Mouse (Mus musculus): ENCODE measurements around the gene Mbnl1.

Mbnl1 gene

DNA sequence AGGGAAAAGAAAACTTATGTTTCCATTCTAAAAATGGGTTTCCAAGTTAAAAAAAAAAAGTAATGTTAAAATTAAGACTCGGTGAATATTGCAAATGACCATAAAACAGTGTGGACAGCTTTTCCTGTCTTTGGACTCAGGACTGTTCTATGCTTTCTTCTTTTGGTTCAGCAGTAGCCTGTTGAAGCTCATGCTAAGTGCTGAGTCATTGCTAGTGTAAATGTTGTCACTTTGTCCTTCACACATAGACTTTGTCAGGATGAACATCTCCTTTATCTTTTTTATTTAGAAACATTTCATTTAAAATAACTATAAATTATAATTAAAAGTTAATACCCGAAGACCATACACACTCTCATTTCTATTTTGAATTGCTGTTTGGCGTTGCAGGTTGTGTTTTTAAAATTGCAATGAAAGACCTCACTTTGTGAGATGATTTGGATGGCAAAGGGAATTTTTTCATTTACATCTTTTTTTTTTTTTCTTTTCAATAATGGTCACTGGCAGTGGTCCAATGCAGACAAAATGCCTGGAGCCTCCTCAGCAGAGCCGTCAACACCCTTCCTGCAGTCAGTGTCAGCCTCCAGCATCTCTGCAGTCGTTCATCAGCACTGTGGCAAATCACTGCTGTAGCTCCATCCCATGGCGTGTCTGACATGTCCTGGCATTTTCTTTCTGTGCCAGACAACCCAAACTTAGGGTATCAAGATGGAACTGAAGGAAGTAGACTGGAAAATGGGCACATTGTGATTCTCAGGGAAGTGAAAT, 96.4 kb downstream of the Mbnl1 start:
- no peak for DNase-seq (ENCODE audit: low read depth, low spot score)

DNA sequence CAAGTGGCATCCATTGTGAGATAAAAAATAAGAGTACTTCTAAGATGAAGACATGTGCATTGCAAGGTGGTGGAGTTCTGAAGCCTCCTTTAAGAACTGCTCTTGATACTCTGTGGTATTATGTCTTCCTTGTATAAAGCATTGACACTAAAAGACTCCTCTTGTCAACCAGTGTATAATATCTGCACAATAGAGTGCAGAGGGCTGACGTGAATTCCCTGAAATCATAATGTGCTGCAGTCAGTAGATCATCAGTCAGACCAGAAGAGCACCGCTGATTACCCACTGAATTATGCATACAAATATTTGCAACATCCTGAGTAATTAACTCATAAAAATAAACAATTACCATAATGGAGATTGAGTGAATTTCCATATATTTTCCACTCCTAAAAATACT, 97.2 kb downstream of the Mbnl1 start:
- no peak for DNase-seq (ENCODE audit: low read depth, low spot score)

DNA sequence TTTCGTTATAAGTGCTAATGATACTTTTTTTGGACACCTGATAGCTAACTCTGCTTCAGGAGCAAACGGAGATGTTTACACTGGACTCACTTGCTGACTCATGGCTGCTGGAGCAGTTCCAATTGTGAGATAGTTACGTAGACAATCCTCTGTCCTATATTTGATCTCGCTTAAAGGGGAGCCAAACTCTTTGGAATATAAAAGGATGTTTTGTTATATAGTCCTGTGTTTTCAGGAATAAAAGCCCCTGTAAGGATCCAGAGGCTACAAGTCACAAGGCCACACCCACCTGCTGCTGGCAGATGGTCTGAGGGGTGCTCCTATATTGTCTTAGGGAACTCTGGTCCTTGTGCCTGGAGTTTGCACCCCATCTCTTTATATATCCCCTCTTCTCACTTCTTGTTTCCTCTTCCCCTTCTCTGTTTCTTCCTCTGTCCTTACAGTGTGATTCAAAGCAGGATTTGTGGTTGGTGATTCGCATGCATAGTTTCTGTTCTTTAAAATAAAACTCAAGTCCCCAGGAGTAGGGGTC, 97.9 kb downstream of the Mbnl1 start:
- DNase-seq (ENCODE audit: low read depth, low spot score): no peak

DNA sequence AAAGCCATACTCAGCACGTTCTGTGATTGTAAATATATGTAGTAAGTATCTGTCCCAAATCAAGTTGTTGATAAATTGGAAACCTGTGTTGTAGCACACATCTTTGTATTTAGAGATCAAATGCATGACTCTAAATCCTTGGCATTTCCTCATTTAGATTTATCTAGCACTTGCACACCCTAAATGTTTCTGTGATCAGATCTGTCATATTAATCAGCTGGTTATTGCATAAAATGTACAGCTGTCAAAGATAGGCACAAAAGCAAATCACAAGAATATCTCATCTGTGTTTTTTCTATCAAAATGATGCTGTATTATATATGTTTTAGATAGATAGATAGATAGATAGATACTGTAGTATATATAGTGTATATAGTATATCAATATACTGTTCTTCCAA, 98.9 kb downstream of the Mbnl1 start:
- no peak for DNase-seq (ENCODE audit: low read depth, low spot score)

DNA sequence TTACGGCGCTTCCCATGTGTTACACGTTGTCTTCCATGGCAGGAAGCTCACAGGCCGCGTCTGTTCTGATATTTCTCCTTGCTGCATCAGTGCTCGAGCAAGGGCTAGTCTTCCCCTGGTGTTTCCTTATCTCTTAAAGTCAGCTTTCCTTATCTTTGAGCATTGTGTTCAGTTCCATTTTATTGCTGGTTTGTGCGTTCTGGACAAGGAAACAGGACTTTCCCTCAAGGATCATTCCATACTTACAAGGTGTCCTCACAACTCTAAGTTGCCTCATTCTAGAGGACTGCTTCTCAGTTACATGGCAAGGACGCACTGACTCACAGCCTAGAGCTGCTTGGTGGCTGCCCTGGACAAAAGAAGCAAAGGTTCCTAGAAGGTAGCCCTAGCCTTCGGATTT, 101.6 kb downstream of the Mbnl1 start:
- no peak for DNase-seq (ENCODE audit: low read depth, low spot score)

DNA sequence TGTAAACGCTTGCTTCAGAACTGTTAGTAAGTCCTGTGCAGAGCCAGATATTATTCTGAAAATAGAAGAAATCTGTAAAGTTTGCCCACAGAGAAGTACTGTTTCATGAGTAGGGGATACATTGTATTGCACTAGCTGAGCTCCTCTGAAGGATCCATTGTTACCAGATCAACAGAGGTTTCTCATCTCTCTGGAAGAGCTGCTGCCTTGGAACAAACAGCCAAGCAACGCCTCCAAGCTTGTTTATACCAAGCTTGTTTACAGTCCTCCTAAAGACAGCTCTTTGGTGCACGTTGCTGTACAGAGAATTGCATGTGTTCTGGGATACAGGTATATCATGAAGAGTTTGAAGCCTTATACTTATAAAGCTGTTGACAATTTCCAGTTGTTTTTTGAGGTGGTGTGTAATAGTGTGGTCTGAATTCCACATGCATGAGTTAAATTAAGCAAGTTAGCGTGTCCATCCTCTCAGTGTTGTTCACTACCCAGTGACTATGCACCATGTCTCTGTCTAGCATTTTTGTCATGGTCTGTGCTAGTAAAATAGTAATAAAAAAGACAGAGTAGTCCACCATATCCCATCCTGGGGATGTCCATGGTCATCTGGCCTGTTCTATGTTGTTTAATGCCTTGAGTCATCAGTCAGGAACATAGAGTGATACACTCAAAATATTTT, 102.4 kb downstream of the Mbnl1 start:
- no peak for DNase-seq (ENCODE audit: low read depth, low spot score)

DNA sequence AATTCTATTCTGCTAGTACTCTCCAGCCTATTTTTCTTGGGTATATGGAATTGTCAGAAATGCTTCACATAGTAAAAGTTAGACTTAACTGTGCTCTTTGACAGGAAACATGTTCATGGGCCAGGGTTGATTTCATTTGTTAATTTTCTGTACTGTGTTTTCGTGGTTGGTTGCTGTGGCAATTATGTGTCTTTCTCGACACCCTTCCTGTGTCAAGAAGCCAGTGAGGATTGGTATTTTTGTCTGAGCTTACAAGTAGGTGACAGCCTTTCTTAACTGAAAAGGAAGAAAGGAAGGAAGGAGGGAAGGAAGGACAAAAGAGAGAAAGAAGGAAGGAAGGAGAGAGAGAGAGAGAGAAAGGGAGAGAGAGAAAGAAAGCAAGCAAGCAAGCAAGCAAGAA, 103.3 kb downstream of the Mbnl1 start:
- no peak for DNase-seq (ENCODE audit: low read depth, low spot score)

DNA sequence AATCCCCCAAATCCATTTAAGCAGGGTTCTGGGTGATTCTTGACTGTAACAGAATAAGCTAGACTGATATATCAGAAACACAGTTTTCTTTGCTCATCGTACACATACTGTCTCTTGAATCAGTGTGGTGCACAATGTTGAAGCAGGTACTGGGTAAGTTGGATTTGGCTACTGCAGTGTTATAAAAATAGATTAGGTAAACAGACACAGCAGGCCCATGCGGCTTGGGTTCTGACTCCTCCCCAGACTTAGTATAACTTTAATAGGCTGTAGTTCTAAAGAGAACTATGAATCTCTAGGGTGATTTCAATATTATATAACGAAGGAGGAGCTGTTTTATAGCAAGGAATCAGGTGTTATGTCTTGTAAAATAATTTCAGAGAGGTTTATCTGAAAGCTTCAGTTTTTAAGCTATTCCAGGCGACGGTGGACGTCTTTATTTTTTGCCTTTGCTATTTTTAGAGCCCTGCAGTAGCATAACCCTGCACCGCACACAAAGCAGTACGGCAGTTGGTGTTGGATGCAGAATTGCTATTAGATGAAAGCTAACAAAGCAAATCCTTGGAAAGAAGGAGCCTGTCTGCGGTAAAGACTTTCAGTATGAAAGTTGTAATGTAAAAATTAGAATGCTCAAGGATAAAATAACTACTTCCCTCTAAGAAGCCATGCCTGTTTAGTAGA, 103.9 kb downstream of the Mbnl1 start:
- no peak for DNase-seq (ENCODE audit: low read depth, low spot score)

DNA sequence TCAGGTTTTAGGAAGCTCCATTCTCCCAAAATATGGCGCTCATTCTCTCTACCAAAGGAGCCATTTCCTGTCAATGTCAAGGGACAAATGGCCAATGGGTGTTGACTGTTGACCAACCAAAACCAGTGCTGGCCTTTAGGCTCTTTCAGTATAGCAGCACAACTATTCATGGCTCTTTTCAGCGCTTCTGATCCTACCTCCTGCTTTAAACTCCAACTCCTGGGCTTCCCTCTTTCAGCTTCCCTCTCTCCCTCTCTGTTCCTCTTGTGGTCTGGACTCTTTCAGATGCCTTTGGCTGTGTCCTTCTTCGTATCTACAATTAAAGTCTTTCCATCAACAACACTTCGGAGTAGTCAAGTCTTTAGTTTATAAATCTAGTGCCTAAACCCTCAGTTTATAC, 107.2 kb downstream of the Mbnl1 start:
- DNase-seq (ENCODE audit: low read depth, low spot score): no peak

DNA sequence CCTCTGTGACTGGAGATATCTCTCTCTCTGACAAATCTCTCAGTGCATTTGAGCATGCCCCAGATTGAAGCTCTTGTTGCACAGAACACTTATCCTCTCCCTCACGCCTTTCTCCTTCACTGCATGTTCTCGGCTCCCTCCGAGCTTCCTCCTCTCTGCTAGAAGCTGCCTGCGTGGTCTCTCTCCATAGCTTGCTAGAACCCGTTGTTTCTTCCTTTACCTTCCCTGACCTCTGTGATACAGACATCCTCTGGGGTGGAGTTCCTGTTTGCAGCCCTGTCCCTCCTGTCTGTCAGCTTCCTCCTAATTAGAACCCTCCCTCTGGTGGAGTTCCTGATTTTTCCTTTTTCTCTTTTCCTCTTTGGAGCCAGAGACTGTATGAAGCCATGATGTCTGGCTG, 108.1 kb downstream of the Mbnl1 start:
- DNase-seq (ENCODE audit: low read depth, low spot score): no peak

DNA sequence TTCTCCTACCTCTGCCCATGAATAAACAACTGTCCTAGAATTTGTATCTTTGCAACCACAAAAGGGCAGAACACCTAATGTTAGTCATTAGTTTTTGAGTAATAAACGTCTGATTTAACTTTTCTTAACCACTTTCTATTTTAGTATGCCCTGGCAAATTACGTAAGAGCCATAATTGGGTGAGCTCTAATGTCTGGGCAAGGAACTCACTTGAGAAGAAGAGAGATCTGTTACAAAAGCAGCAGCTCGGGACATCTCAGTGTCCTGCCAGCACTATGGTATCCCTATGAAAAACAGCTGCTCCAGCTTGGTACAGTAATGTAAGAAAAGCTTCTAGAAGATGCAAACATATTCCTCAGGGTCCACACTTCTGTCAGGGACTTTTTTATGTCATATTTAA, 109.5 kb downstream of the Mbnl1 start:
- DNase-seq (ENCODE audit: low read depth, low spot score): no peak

DNA sequence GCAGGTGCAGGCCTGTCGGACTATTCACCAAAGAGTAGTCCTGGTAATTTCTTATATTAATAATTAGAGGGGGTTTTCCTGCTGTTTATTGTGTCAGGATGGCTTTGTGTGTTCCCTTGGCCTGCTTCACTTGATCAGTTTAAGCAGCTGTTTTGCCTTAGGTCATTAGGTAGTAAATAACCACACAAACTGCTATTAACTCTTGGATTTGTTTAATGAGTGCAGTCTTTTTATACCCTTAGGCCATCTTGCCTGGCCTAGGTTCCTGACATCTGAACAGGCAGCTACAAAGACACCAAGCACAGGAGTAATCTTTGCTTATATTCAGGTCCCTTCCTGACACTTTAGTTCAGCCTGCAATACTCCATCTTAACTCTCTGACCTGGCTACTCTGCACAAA, 110.0 kb downstream of the Mbnl1 start:
- DNase-seq (ENCODE audit: low read depth, low spot score): no peak

DNA sequence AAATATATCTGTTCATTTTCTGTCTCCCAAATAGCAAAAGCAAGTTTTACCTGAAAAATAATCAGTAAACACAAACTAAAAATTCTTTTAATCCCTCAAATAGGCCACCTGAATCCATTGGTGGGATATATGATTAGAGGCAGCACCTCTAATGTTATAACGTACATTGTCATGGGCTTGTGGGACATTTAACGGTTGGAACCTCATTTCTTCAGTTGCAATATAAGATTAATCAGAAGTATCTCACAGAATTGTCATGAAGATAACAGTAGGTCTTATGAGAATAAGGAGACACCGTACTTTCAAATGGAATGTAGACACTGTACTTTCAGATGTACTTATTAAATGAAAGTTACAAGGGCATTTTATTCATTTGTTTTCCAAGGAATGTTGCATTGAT, 112.1 kb downstream of the Mbnl1 start:
- DNase-seq (ENCODE audit: low read depth, low spot score): no peak

DNA sequence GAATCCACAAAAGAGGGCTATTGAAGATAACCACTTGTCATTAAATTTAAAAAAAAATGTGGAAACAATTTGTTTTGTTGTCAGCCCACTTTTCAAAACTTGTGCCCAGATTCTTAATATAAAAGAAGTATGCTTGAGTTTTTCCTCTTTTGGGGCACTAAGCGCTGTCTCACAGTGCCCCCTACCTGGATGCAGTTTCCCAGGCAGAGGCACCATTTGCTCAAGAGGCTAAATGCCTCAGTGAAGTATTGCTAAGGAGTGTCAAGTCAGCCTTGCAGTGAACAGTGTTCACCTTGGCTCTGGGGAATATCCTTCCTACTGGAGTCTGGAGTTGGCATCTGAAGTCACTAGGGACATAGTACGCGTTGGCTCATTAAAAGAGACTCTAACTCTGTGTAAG, 113.4 kb downstream of the Mbnl1 start:
- no peak for DNase-seq (ENCODE audit: low read depth, low spot score)

DNA sequence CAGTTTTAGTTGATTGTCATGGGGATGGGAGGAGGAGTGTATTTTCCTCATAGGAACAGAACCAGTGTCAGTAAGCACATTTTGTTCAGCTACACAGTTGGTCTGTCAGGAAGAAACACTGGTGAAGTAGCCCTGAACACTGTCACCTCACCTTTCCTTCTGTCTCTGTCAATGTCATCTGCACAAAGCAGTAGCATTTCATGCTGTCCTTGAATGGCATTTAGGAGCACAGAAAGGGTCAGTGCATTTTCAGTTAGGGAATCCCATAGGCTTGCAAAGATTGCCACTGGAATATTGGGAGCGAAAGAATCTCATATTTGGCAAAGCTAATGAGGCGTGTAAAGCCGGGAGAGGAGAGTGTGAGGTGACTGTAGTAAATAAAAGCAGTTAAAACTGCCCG, 114.5 kb downstream of the Mbnl1 start:
- DNase-seq (ENCODE audit: low read depth, low spot score): no peak

DNA sequence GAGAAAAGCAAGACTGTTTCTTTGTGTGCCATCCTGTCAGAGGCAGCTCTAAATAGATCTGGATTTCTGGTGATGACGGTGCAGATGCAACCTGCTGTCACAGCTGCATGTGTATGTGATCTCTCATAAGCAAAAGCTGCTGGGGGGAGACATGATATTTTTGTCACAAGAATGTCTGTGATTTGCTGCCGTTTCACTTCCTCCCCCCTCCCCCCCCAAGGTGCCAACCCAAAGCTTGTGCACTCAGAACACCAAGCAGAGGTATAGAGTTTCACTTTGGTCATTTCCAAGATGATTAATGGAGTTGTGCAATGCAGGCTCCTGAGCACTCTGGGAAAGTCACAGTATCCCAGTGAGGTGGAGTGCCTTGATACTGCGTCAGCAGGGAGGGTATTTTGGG, 116.7 kb downstream of the Mbnl1 start:
- no peak for DNase-seq (ENCODE audit: low read depth, low spot score)

DNA sequence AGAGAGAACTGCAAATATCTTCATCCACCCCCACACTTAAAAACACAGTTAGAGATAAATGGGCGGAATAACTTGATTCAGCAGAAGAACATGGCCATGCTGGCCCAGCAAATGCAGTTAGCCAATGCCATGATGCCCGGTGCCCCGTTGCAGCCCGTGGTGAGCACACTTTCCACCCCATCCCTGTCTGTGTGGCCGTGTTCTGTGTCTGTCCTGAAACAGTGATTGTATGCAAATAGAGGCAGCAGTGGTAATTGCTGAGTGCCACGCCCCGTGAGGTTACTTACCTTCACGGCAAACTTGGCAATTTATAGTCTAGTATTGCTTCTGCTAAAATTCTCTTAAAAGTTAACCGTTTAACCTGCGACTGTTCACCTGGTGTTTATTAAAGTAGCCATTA, 123.0 kb downstream of the Mbnl1 start:
- no peak for DNase-seq (ENCODE audit: low read depth, low spot score)

DNA sequence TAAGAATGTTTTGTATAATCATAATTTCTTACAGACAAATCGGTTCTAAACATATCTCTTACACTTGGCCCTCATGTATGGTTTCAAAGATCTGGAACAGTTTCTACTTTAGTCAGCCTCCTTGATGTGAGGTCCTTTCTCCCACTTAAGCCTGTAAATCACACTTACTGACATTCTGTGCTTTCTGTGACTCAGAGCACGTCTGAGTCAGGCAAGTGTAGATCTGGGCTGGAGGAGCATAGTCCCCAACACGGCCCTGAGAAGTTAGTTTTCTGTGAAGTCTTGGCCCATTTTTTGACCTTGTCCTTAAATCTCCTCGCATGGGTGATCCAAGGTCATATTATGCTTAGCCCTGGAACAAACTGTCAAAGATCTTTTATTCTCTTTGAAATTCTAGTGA, 124.4 kb downstream of the Mbnl1 start:
- no peak for DNase-seq (ENCODE audit: low read depth, low spot score)

DNA sequence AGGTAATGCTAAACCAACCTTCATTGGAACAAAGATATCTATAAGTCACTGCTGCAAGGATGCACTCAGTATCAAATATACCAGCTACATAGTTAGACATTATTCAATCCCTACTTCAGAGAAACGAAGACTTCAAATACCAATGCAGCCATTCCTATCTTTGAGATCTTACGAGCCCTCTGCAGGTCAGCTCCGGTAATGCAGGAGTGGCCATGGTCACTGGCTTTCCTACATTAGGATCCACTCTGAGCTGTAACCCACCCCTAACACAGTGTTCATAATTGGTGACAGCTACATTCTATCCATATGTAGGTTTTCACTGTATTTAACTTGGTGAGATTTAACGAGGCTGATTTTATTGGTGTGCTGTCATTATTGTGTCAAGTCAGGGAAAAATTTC, 129.1 kb downstream of the Mbnl1 start:
- DNase-seq (ENCODE audit: low read depth, low spot score): peak; percentile 30

DNA sequence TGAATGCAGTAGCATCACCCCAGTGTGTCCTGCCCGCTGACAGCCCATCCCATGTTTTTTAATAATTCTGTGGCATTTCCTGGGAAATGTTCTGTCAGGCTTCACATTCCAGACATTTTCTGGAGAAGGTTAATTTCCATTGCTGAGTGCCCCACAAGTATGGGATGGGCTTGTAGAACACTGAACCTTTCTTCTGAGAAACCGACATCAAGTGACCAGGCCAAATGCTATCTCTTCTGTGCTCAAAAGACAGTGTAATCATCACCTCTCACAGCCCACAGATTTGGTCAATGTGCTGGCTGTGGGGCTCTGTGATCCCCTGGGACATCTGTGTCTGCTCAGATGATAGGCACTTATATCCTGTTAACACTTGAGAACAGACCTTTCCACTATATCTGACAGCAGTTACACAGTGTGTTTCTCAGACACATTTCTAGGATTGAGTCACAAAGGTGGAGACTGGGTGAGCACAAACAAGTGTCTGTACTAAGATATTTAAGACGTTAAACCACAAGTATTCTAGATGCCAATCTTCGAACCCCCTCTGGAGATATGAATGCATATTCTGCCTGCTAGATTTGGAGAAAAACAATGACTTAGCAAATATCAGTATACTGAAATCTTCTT, 130.4 kb downstream of the Mbnl1 start:
- DNase-seq (ENCODE audit: low read depth, low spot score): no peak

DNA sequence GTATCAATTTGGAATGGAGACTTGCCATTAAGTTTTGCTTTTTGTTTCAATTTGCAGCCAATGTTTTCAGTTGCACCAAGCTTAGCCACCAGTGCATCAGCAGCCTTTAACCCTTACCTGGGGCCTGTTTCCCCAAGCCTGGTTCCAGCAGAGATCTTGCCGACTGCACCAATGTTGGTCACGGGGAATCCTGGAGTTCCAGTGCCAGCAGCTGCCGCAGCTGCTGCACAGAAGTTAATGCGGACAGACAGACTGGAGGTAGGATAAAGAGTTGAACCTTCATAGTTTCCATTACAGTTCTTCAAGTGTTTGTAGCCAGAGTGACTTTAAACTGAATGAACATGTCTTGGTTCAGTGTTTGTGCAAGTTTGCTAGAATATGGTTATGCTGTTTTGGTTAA, 131.0 kb downstream of the Mbnl1 start:
- DNase-seq (ENCODE audit: low read depth, low spot score): no peak

DNA sequence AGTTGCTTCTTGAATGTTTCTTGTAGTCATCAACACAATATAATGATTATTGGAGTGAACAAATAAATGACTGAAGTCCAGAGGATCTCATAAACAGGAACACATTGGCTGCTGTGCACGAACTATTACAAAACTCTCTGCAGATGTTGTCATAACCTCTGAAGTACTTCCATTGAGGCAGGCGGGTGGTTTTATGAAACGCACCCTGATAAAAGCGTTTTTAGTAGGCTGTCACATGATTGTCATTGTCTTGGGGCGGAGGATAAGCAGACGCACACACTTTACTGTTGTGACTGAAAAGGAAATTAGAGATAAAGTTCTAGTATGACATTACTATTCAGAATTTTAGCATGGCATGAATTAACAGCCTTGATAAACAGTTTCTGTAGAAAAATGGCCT, 131.6 kb downstream of the Mbnl1 start:
- no peak for DNase-seq (ENCODE audit: low read depth, low spot score)

Measured in retina, adult 2 months (tissue).